Mouse (Mus musculus): ENCODE data around the gene Akt1s1. TPM values are rescaled to one million over a fixed set of nuclear protein-coding genes. Genes with fewer than 3 reads are reported as not detected.
A peak's percentile ranks its signal among the peaks of the same experiment; 100 is the strongest.

The Akt1s1 gene
- polyA plus RNA-seq, 1 experiment from 2014 or later = 116 TPM

GRCm38 (mm10) chr7:44832763-44833162 lies 16.0 kb upstream of the Akt1s1 start:
- Histone ChIP-seq H3K4me2 (replicated peaks) (no peak overlapping the region), H3K9me3 (no peaks in the 10 kb centered on the region), H3K27me3 (replicated peaks) (no peaks in the 10 kb centered on the region), H3K27ac (no peak overlapping the region), H3K4me3 (replicated peaks) (no peak overlapping the region), H3K36me3 (peaks cover 28% of the 10 kb centered on the region), H3K4me1 (replicated peaks) (no peaks in the 10 kb centered on the region), H3K9ac (no peak overlapping the region)
- no peak for ATAC-seq
- WGBS = 61% methylated on average over 4 of the region's 4 CpGs

GRCm38 (mm10) chr7:44835373-44836015 lies 13.3 kb upstream of the Akt1s1 start:
- ATAC-seq = no peak

GRCm38 (mm10) chr7:44836016-44836404 lies 12.8 kb upstream of the Akt1s1 start:
- Histone ChIP-seq H3K4me1 (replicated peaks) (peaks cover 14% of the 10 kb centered on the region), H3K27ac (no peak overlapping the region), H3K9ac (no peak overlapping the region), H3K27me3 (replicated peaks) (peaks cover 19% of the 10 kb centered on the region; the same call in 1 of the 2 replicates), H3K36me3 (peaks cover 11% of the 10 kb centered on the region), H3K4me3 (replicated peaks) (no peak overlapping the region), H3K9me3 (no peaks in the 10 kb centered on the region), H3K4me2 (replicated peaks) (no peak overlapping the region)
- no peak for ATAC-seq
- 39% methylated on average over 3 of the region's 3 CpGs for WGBS

More at GRCm38 (mm10) chr7:44835373-44836015, 13.3 kb upstream of the Akt1s1 start:
- Histone ChIP-seq H3K27ac (no peak overlapping the region), H3K4me2 (replicated peaks) (no peak overlapping the region), H3K27me3 (replicated peaks) (peaks cover 18% of the 10 kb centered on the region; the same call in 1 of the 2 replicates), H3K9me3 (no peaks in the 10 kb centered on the region), H3K4me1 (replicated peaks) (peaks cover 13% of the 10 kb centered on the region), H3K4me3 (replicated peaks) (no peak overlapping the region), H3K36me3 (peaks cover 11% of the 10 kb centered on the region), H3K9ac (no peak overlapping the region)
- 83% methylated on average over 1 of the region's 1 CpGs for WGBS

GRCm38 (mm10) chr7:44836423-44837053 lies 12.3 kb upstream of the Akt1s1 start:
- H3K27ac ChIP-seq = no peak overlapping the region
- peaks cover 19% of the 10 kb centered on the region; the same call in 1 of the 2 replicates for H3K27me3 ChIP-seq (replicated peaks)
- no peak for ATAC-seq
- 86% methylated on average over 9 of the region's 9 CpGs for WGBS
- H3K9me3 ChIP-seq = no peaks in the 10 kb centered on the region
- no peak overlapping the region for H3K4me3 ChIP-seq (replicated peaks)
- peaks cover 6% of the 10 kb centered on the region for H3K36me3 ChIP-seq
- H3K4me2 ChIP-seq (replicated peaks) = no peak overlapping the region
- H3K4me1 ChIP-seq (replicated peaks) = peaks cover 14% of the 10 kb centered on the region
- H3K9ac ChIP-seq = no peak overlapping the region

- Histone ChIP-seq H3K4me2 (replicated peaks) (no peak overlapping the region), H3K9ac (no peak overlapping the region), H3K4me3 (replicated peaks) (no peak overlapping the region), H3K27me3 (replicated peaks) (peaks cover 19% of the 10 kb centered on the region; the same call in 1 of the 2 replicates), H3K9me3 (no peaks in the 10 kb centered on the region), H3K36me3 (peaks cover 18% of the 10 kb centered on the region), H3K4me1 (replicated peaks) (peaks cover 14% of the 10 kb centered on the region), H3K27ac (no peak overlapping the region)
- WGBS = 83% methylated on average over 6 of the region's 6 CpGs
- ATAC-seq = no peak
Observed at GRCm38 (mm10) chr7:44838073-44838472, 10.7 kb upstream of the Akt1s1 start.

- peaks cover 19% of the 10 kb centered on the region; the same call in 1 of the 2 replicates for H3K27me3 ChIP-seq (replicated peaks)
- H3K4me1 ChIP-seq (replicated peaks) = peaks cover 14% of the 10 kb centered on the region
- ATAC-seq = no peak
- no peaks in the 10 kb centered on the region for H3K9me3 ChIP-seq
- H3K27ac ChIP-seq = no peak overlapping the region
- 25% methylated on average over 11 of the region's 11 CpGs for WGBS
- H3K4me3 ChIP-seq (replicated peaks) = peak overlapping the region; percentile 32
- H3K4me2 ChIP-seq (replicated peaks) = peak overlapping the region; percentile 82
- H3K9ac ChIP-seq = peak overlapping the region; percentile 45
- H3K36me3 ChIP-seq = peaks cover 26% of the 10 kb centered on the region
Observed at GRCm38 (mm10) chr7:44839171-44839490, 9.7 kb upstream of the Akt1s1 start.

- no peak overlapping the region for H3K27ac ChIP-seq
- peaks cover 14% of the 10 kb centered on the region for H3K4me1 ChIP-seq (replicated peaks)
- H3K36me3 ChIP-seq = peaks cover 30% of the 10 kb centered on the region
- H3K4me2 ChIP-seq (replicated peaks) = peak overlapping the region; percentile 82
- peak overlapping the region; percentile 45 for H3K9ac ChIP-seq
- H3K9me3 ChIP-seq = no peaks in the 10 kb centered on the region
- ATAC-seq = peak; percentile 63
- WGBS = 3% methylated on average over 58 of the region's 58 CpGs
- H3K27me3 ChIP-seq (replicated peaks) = peaks cover 19% of the 10 kb centered on the region; the same call in 1 of the 2 replicates
- H3K4me3 ChIP-seq (replicated peaks) = peak overlapping the region; percentile 32
Observed at GRCm38 (mm10) chr7:44839491-44840191, 9.2 kb upstream of the Akt1s1 start.

- WGBS = 56% methylated on average over 14 of the region's 14 CpGs
- no peak for ATAC-seq
- no peak overlapping the region for H3K4me3 ChIP-seq (replicated peaks)
- H3K27ac ChIP-seq = no peak overlapping the region
- H3K9me3 ChIP-seq = no peaks in the 10 kb centered on the region
- peak overlapping the region; percentile 82 for H3K4me2 ChIP-seq (replicated peaks)
- peaks cover 19% of the 10 kb centered on the region; the same call in 1 of the 2 replicates for H3K27me3 ChIP-seq (replicated peaks)
- H3K9ac ChIP-seq = no peak overlapping the region
- peaks cover 38% of the 10 kb centered on the region for H3K36me3 ChIP-seq
- H3K4me1 ChIP-seq (replicated peaks) = peaks cover 14% of the 10 kb centered on the region
Observed at GRCm38 (mm10) chr7:44840426-44840825, 8.4 kb upstream of the Akt1s1 start.

- Histone ChIP-seq H3K9me3 (no peaks in the 10 kb centered on the region), H3K4me2 (replicated peaks) (no peak overlapping the region), H3K9ac (no peak overlapping the region; the same call in 1 of the 2 replicates), H3K4me1 (replicated peaks) (peaks cover 14% of the 10 kb centered on the region), H3K27me3 (replicated peaks) (peaks cover 19% of the 10 kb centered on the region; the same call in 1 of the 2 replicates), H3K27ac (no peak overlapping the region), H3K36me3 (peaks cover 49% of the 10 kb centered on the region), H3K4me3 (replicated peaks) (no peak overlapping the region)
- WGBS = 90% methylated on average over 8 of the region's 8 CpGs
- no peak for ATAC-seq
Observed at GRCm38 (mm10) chr7:44841825-44842463, 6.8 kb upstream of the Akt1s1 start.

- no peak overlapping the region for H3K4me2 ChIP-seq (replicated peaks)
- no peak overlapping the region for H3K27ac ChIP-seq
- no peak overlapping the region for H3K4me3 ChIP-seq (replicated peaks)
- WGBS = 92% methylated on average over 10 of the region's 10 CpGs
- ATAC-seq = no peak
- no peak overlapping the region for H3K9ac ChIP-seq
- H3K9me3 ChIP-seq = no peaks in the 10 kb centered on the region
- H3K36me3 ChIP-seq = peaks cover 49% of the 10 kb centered on the region
- H3K4me1 ChIP-seq (replicated peaks) = peaks cover 13% of the 10 kb centered on the region
- 0 out of 2 replicates have a peak, but pooled peaks cover 6% of the 10 kb centered on the region for H3K27me3 ChIP-seq (replicated peaks)
Observed at GRCm38 (mm10) chr7:44845006-44845405, 3.8 kb upstream of the Akt1s1 start.

- Histone ChIP-seq H3K4me3 (replicated peaks) (no peak overlapping the region), H3K9ac (no peak overlapping the region), H3K27me3 (replicated peaks) (no peaks in the 10 kb centered on the region), H3K9me3 (no peaks in the 10 kb centered on the region), H3K4me1 (replicated peaks) (peaks cover 21% of the 10 kb centered on the region), H3K4me2 (replicated peaks) (no peak overlapping the region), H3K36me3 (peaks cover 45% of the 10 kb centered on the region), H3K27ac (no peak overlapping the region)
- ATAC-seq = no peak
- WGBS = 89% methylated on average over 7 of the region's 7 CpGs
Observed at GRCm38 (mm10) chr7:44846804-44847203, 2.0 kb upstream of the Akt1s1 start.

GRCm38 (mm10) chr7:44847772-44848171 lies 1.0 kb upstream of the Akt1s1 start:
- peak overlapping the region; percentile 98; the same call in 1 of the 2 replicates for H3K27ac ChIP-seq
- peak overlapping the region; percentile 85 for H3K4me2 ChIP-seq (replicated peaks)
- WGBS = 65% methylated on average over 5 of the region's 5 CpGs
- H3K36me3 ChIP-seq = peaks cover 42% of the 10 kb centered on the region
- peak overlapping the region; percentile 53 for H3K9ac ChIP-seq
- no peak for ATAC-seq
- H3K27me3 ChIP-seq (replicated peaks) = no peaks in the 10 kb centered on the region
- peak overlapping the region; percentile 71 for H3K4me3 ChIP-seq (replicated peaks)
- H3K9me3 ChIP-seq = no peaks in the 10 kb centered on the region
- peaks cover 27% of the 10 kb centered on the region for H3K4me1 ChIP-seq (replicated peaks)
